Mouse (Mus musculus) liver, embryonic 14.5 days (tissue): ENCODE measurements around the gene Cyren. TPM values are rescaled to one million over a fixed set of nuclear protein-coding genes. Genes with fewer than 3 reads are reported as not detected.

ENCODE experiments used
- ATAC-seq: fragments of 200-750 bp; cut with Nextera tagmentation; 2 replicates; pipeline ENCODE4 v1.8.0; 2017; ENCODE audit warnings: moderate number of reproducible peaks, mild to moderate bottlenecking, moderate library complexity; ENCODE audit not compliant: insufficient read depth
- DNase-seq, 3 experiments: peaks; one replicate each; pipeline ENCODE4 v3.0.0-alpha.2; 2012 to 2013; ENCODE audit warnings: low read depth in 3 of 3, low spot score in 3 of 3
- H3K27ac ChIP-seq: fragments of 300-500 bp; sonication (generic); 2 replicates; pipeline ENCODE4 v1.5.1; 2014; ENCODE audit warnings: moderate library complexity, mild to moderate bottlenecking, control low read depth, inconsistent platforms
- H3K27me3 ChIP-seq: fragments of 300-500 bp; sonication (generic); 2 replicates; pipeline ENCODE4 v1.6.1; 2014; ENCODE audit warnings: mild to moderate bottlenecking, low read length, moderate library complexity; ENCODE audit not compliant: control insufficient read depth, insufficient read depth
- H3K36me3 ChIP-seq: fragments of 300-500 bp; sonication (generic); replicated peaks from 2 replicates; pipeline ENCODE4 v1.6.1; 2014; ENCODE audit warnings: low read depth; ENCODE audit not compliant: control insufficient read depth, insufficient read depth
- H3K4me1 ChIP-seq, 2 experiments: fragments of 200-500 bp in 1 of 2; fragments of 300-500 bp in 1 of 2; sonication (generic) in 1 of 2; replicated peaks; 2 replicates each; pipeline ENCODE4 v1.6.1; 2012 to 2014; ENCODE audit warnings: antibody characterized with exemption in 1 of 2, inconsistent platforms in 1 of 2, low read length in 1 of 2; ENCODE audit not compliant: control insufficient read depth in 2 of 2, insufficient read depth in 2 of 2
- H3K4me2 ChIP-seq: fragments of 300-500 bp; sonication (generic); 2 replicates; pipeline ENCODE4 v1.6.1; 2014; ENCODE audit warnings: low read depth, mild to moderate bottlenecking, control low read depth, moderate library complexity
- H3K4me3 ChIP-seq, 2 experiments: fragments of 200-500 bp in 1 of 2; fragments of 300-500 bp in 1 of 2; sonication (generic) in 1 of 2; 2 replicates each; pipeline ENCODE4 v1.5.1; 2012 to 2014; ENCODE audit warnings: low read depth in 2 of 2, low read length in 2 of 2, mild to moderate bottlenecking in 2 of 2, control low read depth in 1 of 2, inconsistent platforms in 1 of 2, moderate library complexity in 1 of 2; ENCODE audit not compliant: insufficient read depth in 1 of 2
- H3K9ac ChIP-seq: fragments of 300-500 bp; sonication (generic); replicated peaks from 2 replicates; pipeline ENCODE4 v1.6.1; 2014; ENCODE audit warnings: mild to moderate bottlenecking, control low read depth, moderate library complexity
- H3K9me3 ChIP-seq: fragments of 300-500 bp; sonication (generic); 2 replicates; pipeline ENCODE4 v1.6.1; 2016; ENCODE audit warnings: low read length, mixed read lengths; ENCODE audit not compliant: control insufficient read depth
- CTCF ChIP-seq: IDR thresholded peaks from 2 replicates; pipeline ENCODE4 v1.5.1; 2016; ENCODE audit warnings: antibody characterized with exemption, low read depth, control low read depth
- EP300 ChIP-seq: IDR thresholded peaks from 2 replicates; pipeline ENCODE4 v1.6.1; 2016; ENCODE audit warnings: antibody characterized with exemption, low read depth
- WGBS: fragments of 180-500 bp; shearing (Covaris S2); extraction: QIAGEN DNeasy Blood & Tissue Kit; methylation state at CpG from one replicate; pipeline ENCODE4 v1.1.7; 2014; ENCODE audit not compliant: insufficient replicate concordance; 5-methylcytosine and 5-hydroxymethylcytosine counted together
- polyA plus RNA-seq, 2 experiments: library from polyadenylated mRNA; depleted of rRNA in 1 of 2; stranded (reverse) in 1 of 2; unstranded in 1 of 2; fragments of >200 nt; fragmentation: Nextera tagmentation in 1 of 2; extraction: Ambion mirVana in 1 of 2; gene quantifications; 2 replicates each; pipeline versions ENCODE4 v1.2.1 to v1.2.3; 2012 to 2014

Cyren gene
- polyA plus RNA-seq, 2 experiments, result 4.2 to 7.2 TPM

- H3K4me3 ChIP-seq, result no peak overlapping the region
- ATAC-seq (no peak), DNase-seq (no peak)
- H3K9me3 ChIP-seq, result no peaks in the 10 kb centered on the region
- H3K4me1 ChIP-seq, result peaks cover 36 to 37% of the 10 kb centered on the region in 2 experiments
- peaks cover 90% of the 10 kb centered on the region for H3K36me3 ChIP-seq
- TF ChIP-seq EP300 (no peak), CTCF (no peak)
- no peak overlapping the region for H3K4me2 ChIP-seq
- no peak overlapping the region for H3K27ac ChIP-seq
- no peaks in the 10 kb centered on the region for H3K27me3 ChIP-seq
- H3K9ac ChIP-seq, result no peak overlapping the region
- 82% methylated on average over 6 of the region's 6 CpGs for WGBS
These were observed 26.5 kb upstream of the Cyren start for GRCm38 (mm10) chr6:34904361-34904760.

GRCm38 (mm10) chr6:34903851-34904250 lies 26.0 kb upstream of the Cyren start:
- no peak overlapping the region for H3K4me3 ChIP-seq
- peaks cover 31 to 38% of the 10 kb centered on the region in 2 experiments for H3K4me1 ChIP-seq
- no peak overlapping the region; the same call in 1 of the 2 replicates for H3K27ac ChIP-seq
- 84% methylated on average over 10 of the region's 10 CpGs for WGBS
- ATAC-seq, result no peak
- no peaks in the 10 kb centered on the region for H3K9me3 ChIP-seq
- H3K36me3 ChIP-seq, result peaks cover 88% of the 10 kb centered on the region
- no peak for DNase-seq
- no peak overlapping the region; the same call in 1 of the 2 replicates for H3K9ac ChIP-seq
- H3K27me3 ChIP-seq, result no peaks in the 10 kb centered on the region
- TF ChIP-seq CTCF, result no peak
- no peak for TF ChIP-seq EP300
- H3K4me2 ChIP-seq, result no peak overlapping the region

- peaks cover 27 to 34% of the 10 kb centered on the region in 2 experiments for H3K4me1 ChIP-seq
- H3K9ac ChIP-seq, result no peak overlapping the region
- H3K4me2 ChIP-seq, result no peak overlapping the region
- H3K4me3 ChIP-seq, result no peak overlapping the region
- WGBS, result 61% methylated on average over 5 of the region's 5 CpGs
- TF ChIP-seq EP300, result no peak
- TF ChIP-seq CTCF, result no peak
- no peaks in the 10 kb centered on the region for H3K27me3 ChIP-seq
- peaks cover 84% of the 10 kb centered on the region for H3K36me3 ChIP-seq
- H3K27ac ChIP-seq, result no peak overlapping the region; the same call in 1 of the 2 replicates
- no peaks in the 10 kb centered on the region for H3K9me3 ChIP-seq
- ATAC-seq (no peak), DNase-seq (no peak)
These were observed 25.6 kb upstream of the Cyren start for GRCm38 (mm10) chr6:34903441-34903840.

- Histone ChIP-seq H3K27ac (no peak overlapping the region), H3K4me2 (no peak overlapping the region), H3K9ac (no peak overlapping the region), H3K27me3 (no peaks in the 10 kb centered on the region), H3K4me3 (no peak overlapping the region), H3K4me1 (peaks cover 19 to 27% of the 10 kb centered on the region in 2 experiments), H3K9me3 (no peaks in the 10 kb centered on the region), H3K36me3 (peaks cover 82% of the 10 kb centered on the region)
- ATAC-seq, result no peak
- TF ChIP-seq CTCF (no peak), EP300 (no peak)
- DNase-seq, result no peak
- WGBS, result 81% methylated on average over 7 of the region's 7 CpGs
These were observed 24.7 kb upstream of the Cyren start for GRCm38 (mm10) chr6:34902578-34902977.

- Histone ChIP-seq H3K9me3 (no peaks in the 10 kb centered on the region), H3K4me1 (peaks cover 14 to 21% of the 10 kb centered on the region in 2 experiments), H3K9ac (no peak overlapping the region), H3K4me3 (no peak overlapping the region), H3K27me3 (no peaks in the 10 kb centered on the region), H3K4me2 (no peak overlapping the region), H3K27ac (no peak overlapping the region), H3K36me3 (peaks cover 84% of the 10 kb centered on the region)
- no peak for ATAC-seq
- DNase-seq, result no peak
- WGBS, result 54% methylated on average over 9 of the region's 9 CpGs
- TF ChIP-seq EP300, result no peak
- no peak for TF ChIP-seq CTCF
These were observed 24.1 kb upstream of the Cyren start for GRCm38 (mm10) chr6:34901911-34902444.
